ENCODE assay signal across 23 mouse cellular contexts in genomic region chr2:92678276-92678930, GRCm38 (mm10).
DNase-seq lines count a peak whose midpoint lies in the region; ATAC-seq and TF ChIP-seq lines count a peak whose summit lies in the region.
"Had no signal": no experiment of that assay in that cellular context is flagged by ENCODE, and none has a peak within 500 bp of the region (broad histone marks: within the 10 kb centered on the region; RNA-seq: fewer than 3 reads in every experiment).

No protein-coding gene starts in this region.

- TF ChIP-seq EP300 in lung, postnatal 0 days (IDR thresholded peaks at IDR 0.05), result peak; percentile 38; the same call in 1 of the 2 replicates

- H3K9me3 ChIP-seq in lung, postnatal 0 days (ENCODE audit: low read length), result no peaks in the 10 kb centered on the region
- H3K9me3 ChIP-seq in midbrain, embryonic 14.5 days (ENCODE audit: control insufficient read depth, low read length), result no peaks in the 10 kb centered on the region
- H3K9me3 ChIP-seq: forebrain, embryonic 12.5 days; heart, embryonic 10.5 days; limb, embryonic 10.5 days; liver, embryonic 15.5 days; midbrain, embryonic 15.5 days; neural tube, embryonic 13.5 days had no signal

- 43% methylated on average over 5 of the region's 5 CpGs for WGBS in lung, postnatal 0 days
- WGBS in midbrain, embryonic 14.5 days, result 76% methylated on average over 5 of the region's 5 CpGs

- DNase-seq in adrenal gland, postnatal 36 days, result peak; percentile 24 to 31
- no peak for DNase-seq in adrenal gland, adult 8-10 months
- peak; percentile 12 for DNase-seq in lung, postnatal 0 days (ENCODE audit: low spot score)
- no peak for DNase-seq in lung, postnatal 14 days
- DNase-seq in adipocyte (ENCODE audit: low spot score), result peak; percentile 32
- no peak for DNase-seq in cerebellum, postnatal 25 days
- DNase-seq in midbrain, embryonic 14.5 days, result no peak
- DNase-seq: adrenal gland, postnatal 10 days; B cell, adult 2 months; cerebellum, adult 9-10 months; gastrocnemius, postnatal 10 days; kidney, postnatal 25 days; layer of hippocampus, adult 9-11 months; retina, postnatal 1 day; right cerebral cortex, postnatal 25 days had no signal

- no peaks in the 10 kb centered on the region for H3K27me3 ChIP-seq in lung, postnatal 0 days (replicated peaks; ENCODE audit: insufficient read depth, low read length)
- H3K27me3 ChIP-seq in midbrain, embryonic 14.5 days (ENCODE audit: control insufficient read depth, insufficient read depth, low read length), result no peaks in the 10 kb centered on the region
- H3K27me3 ChIP-seq: liver, embryonic 15.5 days; midbrain, embryonic 15.5 days; neural tube, embryonic 13.5 days had no signal

- peak; percentile 57 for ATAC-seq in lung, postnatal 0 days
- no peak for ATAC-seq in midbrain, embryonic 14.5 days (ENCODE audit: low FRiP score, low TSS enrichment)
- ATAC-seq: hindbrain, postnatal 0 days; intestine, embryonic 16.5 days; midbrain, embryonic 15.5 days had no signal

- TF ChIP-seq CTCF in lung, postnatal 0 days (IDR thresholded peaks at IDR 0.05), result no peak

- no peaks in the 10 kb centered on the region for H3K36me3 ChIP-seq in lung, postnatal 0 days (ENCODE audit: insufficient read depth, low read length)
- H3K36me3 ChIP-seq in midbrain, embryonic 14.5 days (ENCODE audit: control insufficient read depth, insufficient read depth, low read length), result no peaks in the 10 kb centered on the region
- H3K36me3 ChIP-seq: forebrain, embryonic 12.5 days; heart, embryonic 10.5 days; limb, embryonic 10.5 days; liver, embryonic 15.5 days; midbrain, embryonic 15.5 days; neural tube, embryonic 13.5 days had no signal

- no peak overlapping the region for H3K4me3 ChIP-seq in lung, postnatal 0 days (ENCODE audit: low read depth, low read length)
- H3K4me3 ChIP-seq in midbrain, embryonic 14.5 days (replicated peaks; ENCODE audit: low read depth, low read length), result no peak overlapping the region
- H3K4me3 ChIP-seq: forebrain, embryonic 12.5 days; heart, embryonic 10.5 days; limb, embryonic 10.5 days; liver, embryonic 15.5 days; midbrain, embryonic 15.5 days; neural tube, embryonic 13.5 days had no signal

- no peak overlapping the region for H3K9ac ChIP-seq in lung, postnatal 0 days (replicated peaks; ENCODE audit: low read depth)
- no peak overlapping the region for H3K9ac ChIP-seq in midbrain, embryonic 14.5 days (replicated peaks; ENCODE audit: low read length)
- H3K9ac ChIP-seq: forebrain, embryonic 12.5 days; liver, embryonic 15.5 days; midbrain, embryonic 15.5 days; neural tube, embryonic 13.5 days had no signal

- no peak overlapping the region for H3K4me2 ChIP-seq in lung, postnatal 0 days (replicated peaks; ENCODE audit: low read depth, low read length)
- H3K4me2 ChIP-seq in midbrain, embryonic 14.5 days (ENCODE audit: low read length), result no peak overlapping the region
- H3K4me2 ChIP-seq: forebrain, embryonic 12.5 days; liver, embryonic 15.5 days; midbrain, embryonic 15.5 days; neural tube, embryonic 13.5 days had no signal

- H3K4me1 ChIP-seq in lung, postnatal 0 days (ENCODE audit: insufficient read depth, low read depth, low read length), result no peaks in the 10 kb centered on the region
- no peaks in the 10 kb centered on the region for H3K4me1 ChIP-seq in midbrain, embryonic 14.5 days (ENCODE audit: control insufficient read depth, insufficient read depth, low read length)
- H3K4me1 ChIP-seq: forebrain, embryonic 12.5 days; midbrain, embryonic 15.5 days had no signal

- H3K27ac ChIP-seq in lung, postnatal 0 days (ENCODE audit: low read length), result no peak overlapping the region
- H3K27ac ChIP-seq in midbrain, embryonic 14.5 days (replicated peaks; ENCODE audit: low read depth, low read length), result no peak overlapping the region
- H3K27ac ChIP-seq: forebrain, embryonic 12.5 days; heart, embryonic 10.5 days; hindbrain, postnatal 0 days; limb, embryonic 10.5 days; liver, embryonic 15.5 days; midbrain, embryonic 15.5 days; neural tube, embryonic 13.5 days had no signal

Comparison
In these comparisons a context has a peak if more than half of its experiments do, and no peak if none do; other contexts are left out.
1. DNase-seq: peak in adrenal gland, postnatal 36 days (2 of 2), lung, postnatal 0 days (single experiment) and adipocyte (single experiment); none in adrenal gland, adult 8-10 months (single experiment), lung, postnatal 14 days (single experiment), cerebellum, postnatal 25 days (0 of 2) and midbrain, embryonic 14.5 days (single experiment).